Mouse (Mus musculus) thymus, adult 2 months (tissue): ENCODE data around the gene Ski.

Source experiments
- CTCF ChIP-seq: fragments of 200-500 bp; IDR thresholded peaks from 2 replicates; pipeline ENCODE4 v1.5.1; 2012; ENCODE audit warnings: mild to moderate bottlenecking, control low read depth, low read length, moderate library complexity, borderline replicate concordance; ENCODE audit not compliant: control insufficient read depth, poor library complexity, insufficient read depth; ENCODE audit errors: extremely low read depth
- POLR2A ChIP-seq: fragments of 200-500 bp; IDR thresholded peaks from 2 replicates; pipeline ENCODE4 v1.6.1; 2012; ENCODE audit warnings: mild to moderate bottlenecking, low read length, control low read depth, moderate library complexity; ENCODE audit not compliant: control insufficient read depth, poor library complexity, insufficient read depth; ENCODE audit errors: extremely low read depth

DNA sequence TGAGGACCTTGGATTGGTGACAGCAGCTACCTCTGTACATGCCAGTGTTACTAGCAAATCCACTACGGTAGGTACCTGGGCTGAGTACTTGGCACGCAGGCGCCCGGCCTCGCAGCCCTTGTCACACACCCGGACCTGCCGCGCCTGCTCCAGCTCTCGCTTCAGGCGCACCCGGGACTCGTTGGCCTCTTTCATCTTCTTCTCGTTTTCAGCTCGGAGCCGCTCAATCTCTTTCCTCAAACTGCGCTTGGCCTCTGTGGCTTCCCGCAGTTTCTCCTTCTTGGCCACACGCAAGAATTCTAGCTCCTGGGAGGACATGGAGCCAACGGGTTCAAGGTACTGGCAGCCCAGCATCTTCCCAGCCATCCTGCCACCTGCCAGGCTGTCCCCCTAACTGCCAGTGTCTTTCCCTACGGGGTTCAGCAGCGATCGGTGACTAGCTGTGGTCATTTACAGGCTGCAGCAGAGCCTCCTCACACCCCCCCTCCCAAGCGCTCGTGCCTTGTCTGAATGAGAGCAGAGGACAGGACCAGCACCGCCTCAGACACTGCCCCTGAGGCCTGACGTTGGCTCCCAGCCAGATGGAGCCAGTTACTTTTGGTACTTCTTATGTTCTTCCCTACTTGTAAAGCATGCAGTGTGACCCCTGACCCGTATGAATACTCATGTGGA, 64.4 kb downstream of the Ski start:
- TF ChIP-seq CTCF, result no peak
- no peak for TF ChIP-seq POLR2A
